Mouse (Mus musculus): ENCODE measurements at regions not wholly inside any gene's neighbourhood (a gene's known extent, or its start where the extent isn't known, plus 50 kb on each side); places are given as distances from the start of the nearest gene placed in this dataset.

DNA sequence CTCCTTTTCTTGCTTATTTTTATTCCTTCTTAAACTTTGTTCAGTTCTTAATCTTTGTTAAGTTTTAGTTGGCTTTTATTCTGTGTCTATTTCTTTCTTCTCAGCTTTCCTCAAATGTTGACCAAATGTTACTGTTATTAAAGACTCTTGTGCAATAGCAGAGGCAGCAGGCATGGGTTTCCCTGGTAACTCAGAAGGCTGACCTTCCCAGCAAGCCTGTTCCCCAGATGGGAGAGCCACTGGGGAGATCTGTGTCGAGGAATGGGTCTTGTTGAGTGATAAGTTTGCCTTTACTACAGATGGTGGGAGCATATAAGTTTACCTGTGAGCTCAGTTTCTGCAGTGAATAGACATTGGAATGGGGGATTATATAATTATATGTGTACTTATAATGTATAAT, 237.2 kb downstream of the Plpp3 start:
- no peak for DNase-seq (ENCODE audit: low spot score)

DNA sequence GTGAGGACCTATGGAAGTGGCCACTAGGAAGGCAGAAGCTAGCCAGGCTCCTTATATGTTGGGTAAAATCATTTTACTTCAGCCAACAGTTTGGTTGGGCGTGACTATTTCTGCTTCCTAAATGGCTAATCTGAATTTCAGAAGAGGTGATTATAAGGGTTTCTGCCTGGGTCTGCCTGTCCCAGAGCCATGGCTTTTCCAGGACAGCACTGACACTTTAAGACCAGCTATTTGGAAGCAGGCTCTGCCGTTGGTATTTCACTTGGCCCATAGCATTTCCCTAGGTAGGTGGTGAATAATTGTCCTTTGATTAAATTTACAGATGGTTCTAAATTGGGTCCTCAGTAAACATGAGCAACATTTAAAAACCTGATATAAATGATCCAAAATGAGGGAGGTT, 240.3 kb downstream of the Plpp3 start:
- DNase-seq (ENCODE audit: low spot score), result no peak

DNA sequence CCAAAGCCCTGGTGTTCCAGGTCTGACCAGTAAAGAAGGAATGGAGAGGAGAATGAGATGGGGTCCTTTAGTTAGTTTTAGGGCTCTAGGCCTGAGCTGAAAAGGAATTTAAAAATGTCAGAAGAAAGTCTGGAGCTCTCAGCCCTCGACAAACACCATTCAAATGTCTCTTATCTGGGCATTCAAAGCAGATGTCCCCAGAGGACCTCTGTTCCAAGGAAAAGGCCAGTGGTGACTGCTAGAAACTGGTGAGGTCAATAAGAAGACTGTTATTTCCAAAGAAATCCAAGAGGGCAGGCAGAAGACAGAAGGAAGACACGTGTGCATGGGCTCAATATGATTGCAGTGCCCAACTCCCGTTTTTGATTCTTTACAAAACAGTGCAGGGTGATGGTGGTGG, 244.9 kb downstream of the Plpp3 start:
- DNase-seq (ENCODE audit: low spot score), result no peak

DNA sequence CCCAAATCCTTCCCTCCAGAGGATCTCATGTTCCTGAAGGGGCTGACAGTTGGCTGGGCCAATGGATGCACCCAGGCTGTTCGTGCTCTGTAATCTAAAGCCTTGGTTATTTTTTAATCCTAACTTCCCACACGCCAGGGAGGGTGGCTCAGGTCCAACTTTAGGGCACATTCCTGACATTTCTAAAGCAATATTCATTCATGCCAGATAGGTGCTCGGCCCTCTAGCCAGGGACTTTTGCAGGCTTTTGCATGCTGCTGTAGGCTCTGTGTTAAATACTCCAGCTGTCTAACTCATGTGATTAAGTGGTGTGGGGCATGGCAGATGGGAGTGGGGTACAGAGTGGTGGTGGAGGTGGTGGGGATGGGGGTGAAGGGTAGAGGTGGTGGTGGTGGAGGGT, 246.0 kb downstream of the Plpp3 start:
- no peak for DNase-seq (ENCODE audit: low spot score)

DNA sequence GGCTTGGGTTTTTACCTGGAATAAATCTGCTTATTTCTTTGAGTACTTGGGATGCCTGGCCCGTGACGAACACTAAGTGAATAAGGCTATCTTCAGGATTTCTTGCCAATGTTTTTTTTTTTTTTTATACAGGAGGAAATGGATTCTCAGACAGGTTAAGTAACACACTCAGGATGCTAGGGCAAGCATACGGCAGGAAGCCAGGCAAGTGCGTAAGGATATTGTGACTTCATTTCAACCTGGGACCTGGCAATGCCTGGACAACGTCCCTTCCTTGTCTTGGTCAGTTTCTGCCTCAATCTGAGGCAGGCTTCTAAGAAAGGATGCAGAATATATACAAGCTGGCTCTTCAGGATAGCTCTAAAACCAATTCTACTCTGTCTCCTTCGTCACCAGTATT, 246.5 kb downstream of the Plpp3 start:
- DNase-seq (ENCODE audit: low spot score), result no peak

DNA sequence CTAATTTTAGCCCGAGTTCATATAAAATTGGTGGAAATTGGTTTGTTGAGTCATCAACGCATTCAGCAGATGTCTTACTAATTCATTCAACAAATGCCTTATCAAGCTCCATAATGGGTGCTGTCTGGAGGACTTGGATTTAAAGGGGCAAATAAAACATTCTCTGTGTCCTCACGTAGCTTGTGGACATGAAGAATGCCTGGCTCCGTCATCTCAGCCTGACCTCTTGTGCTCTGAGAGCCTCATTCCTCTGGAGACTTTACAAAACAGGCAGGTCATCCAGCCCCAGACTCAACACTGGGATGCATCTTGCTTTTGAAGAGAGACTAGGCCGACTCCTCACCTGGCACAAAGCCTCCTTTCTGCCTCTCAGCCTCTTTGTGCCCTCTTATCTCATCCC, 248.6 kb downstream of the Plpp3 start:
- DNase-seq (ENCODE audit: low spot score), result no peak

DNA sequence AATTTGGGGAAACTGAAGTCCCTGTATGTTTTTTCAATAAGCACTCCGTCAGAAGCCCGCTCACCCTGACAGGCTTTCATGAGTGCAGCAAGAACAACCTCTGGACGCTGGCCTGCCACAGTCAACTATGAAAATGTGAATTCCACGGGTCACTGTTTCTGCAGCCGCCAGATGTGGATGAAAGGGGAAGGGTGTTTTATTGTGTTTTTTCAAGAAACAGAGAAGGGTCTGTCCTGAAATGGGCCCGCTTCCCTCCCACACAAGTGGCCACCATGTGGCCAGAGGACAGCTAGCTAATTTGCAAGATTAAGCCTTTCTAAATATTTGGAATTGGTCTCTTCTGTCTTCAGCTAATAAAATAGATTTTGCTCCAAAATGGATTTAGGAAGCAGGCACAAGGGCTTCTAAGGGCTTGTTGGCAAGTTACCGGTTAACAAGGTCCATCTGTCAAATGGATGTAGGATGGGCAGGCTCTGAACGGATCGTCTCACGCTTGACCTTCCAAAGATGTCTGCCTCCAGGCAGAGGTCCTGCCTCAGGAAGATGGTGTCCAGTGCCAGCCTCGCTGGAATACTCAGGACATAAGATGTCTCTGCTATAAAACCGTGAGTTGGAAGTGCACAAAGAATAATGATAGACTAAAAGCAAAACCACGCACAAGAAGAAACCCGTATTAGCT, 249.8 kb downstream of the Plpp3 start:
- DNase-seq (ENCODE audit: low spot score), result peak; percentile 74

DNA sequence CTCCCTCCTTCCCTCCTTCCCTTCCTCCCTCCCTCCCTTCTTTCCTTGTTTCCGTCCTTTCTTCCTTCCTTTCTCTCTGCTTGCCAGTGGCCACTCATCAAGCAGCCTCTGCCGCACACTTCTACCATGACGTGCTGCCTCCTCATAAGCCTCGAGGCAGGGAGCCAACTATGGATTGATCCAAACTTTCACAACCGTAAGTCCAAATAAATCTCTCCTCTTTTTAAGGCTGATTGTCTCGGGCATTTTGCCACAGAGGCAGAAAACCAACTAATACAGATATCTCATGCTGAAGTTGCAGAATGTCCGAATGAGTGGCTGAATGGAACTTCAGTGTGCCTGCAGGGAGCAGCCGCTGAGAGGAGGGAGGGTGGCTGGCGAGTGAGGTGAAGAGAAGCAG, 251.7 kb downstream of the Plpp3 start:
- DNase-seq (ENCODE audit: low spot score), result no peak

DNA sequence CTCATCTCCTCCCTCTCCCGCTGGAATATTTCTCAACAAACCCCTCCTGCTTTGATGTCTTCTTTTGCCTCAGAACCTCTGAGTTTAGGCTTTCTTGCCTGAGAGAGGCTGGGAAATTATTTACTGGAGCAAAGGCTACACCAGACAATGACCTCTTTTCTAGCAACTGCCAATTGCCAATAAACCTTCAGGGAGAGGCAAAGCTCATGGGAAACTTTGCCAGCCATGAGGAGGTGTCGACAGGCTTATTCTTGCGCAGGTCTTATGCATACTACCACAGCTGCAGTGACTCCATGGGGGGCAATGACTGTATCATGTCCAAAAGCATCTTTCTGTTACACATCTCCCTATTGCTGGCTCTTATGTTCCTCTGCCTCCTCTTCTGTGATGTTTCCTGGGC, 260.0 kb downstream of the Plpp3 start:
- no peak for DNase-seq (ENCODE audit: low spot score)

DNA sequence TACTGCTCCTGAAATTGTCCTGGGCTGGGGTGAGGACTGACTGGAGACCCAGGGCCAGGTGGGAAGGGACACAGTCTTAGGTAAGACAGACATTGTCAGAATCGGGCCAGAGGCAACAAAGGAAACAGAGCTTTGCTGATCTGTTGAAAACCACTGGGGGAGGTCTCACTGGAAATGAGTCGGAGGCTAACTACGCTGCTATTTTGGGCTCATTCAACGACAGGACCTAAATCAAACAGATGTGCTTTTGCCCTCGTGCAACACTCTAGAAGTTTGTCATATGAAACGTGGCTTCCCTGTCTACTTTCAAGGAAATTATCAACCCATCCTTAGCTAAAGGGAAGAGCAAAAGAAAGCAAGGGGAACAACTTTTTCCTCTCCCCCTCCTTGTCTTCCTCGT, 265.3 kb downstream of the Plpp3 start:
- DNase-seq (ENCODE audit: low spot score), result no peak

DNA sequence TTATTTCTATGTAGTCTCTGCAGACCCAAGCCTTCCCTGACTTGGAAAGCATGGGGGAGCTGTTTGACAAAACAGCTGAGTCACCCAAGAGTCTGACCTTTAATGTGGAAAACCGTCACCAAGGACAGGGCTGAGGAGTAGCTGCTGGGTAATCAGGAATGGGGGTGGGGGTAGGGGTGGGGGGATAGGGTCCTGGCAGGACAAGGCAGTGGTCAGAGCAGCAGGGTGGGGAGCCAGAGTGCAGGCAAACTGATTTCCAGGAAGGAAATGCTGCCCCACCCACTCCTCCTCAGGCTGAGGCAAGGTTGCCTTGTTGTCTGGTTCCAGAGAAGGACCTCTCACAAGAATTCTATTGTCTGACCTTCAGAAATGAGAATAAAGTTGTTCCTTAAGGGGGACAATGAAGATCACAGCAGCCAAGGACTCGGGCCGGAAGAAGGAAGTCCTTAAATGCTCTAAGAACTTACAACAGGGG, 266.6 kb downstream of the Plpp3 start:
- DNase-seq (ENCODE audit: low spot score), result no peak

DNA sequence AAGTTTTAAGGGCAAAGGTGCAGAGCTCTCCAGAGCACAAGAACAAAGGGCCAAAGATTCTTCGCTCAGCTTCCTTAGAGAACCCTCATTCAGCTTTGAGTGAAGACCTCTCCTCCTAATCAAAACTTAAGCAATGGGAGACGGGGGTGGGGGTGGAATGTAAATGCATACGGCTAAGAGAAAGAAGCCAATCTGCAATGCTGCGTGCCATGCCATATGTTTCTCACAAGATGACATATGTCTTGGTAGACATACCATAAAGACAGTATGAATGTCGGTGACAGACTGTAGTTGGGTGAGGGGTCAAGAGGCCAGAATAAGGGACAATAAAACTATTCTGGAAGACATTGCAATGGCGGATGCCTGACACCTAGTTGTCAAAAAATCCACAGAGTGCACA, 267.9 kb downstream of the Plpp3 start:
- DNase-seq (ENCODE audit: low spot score), result no peak

DNA sequence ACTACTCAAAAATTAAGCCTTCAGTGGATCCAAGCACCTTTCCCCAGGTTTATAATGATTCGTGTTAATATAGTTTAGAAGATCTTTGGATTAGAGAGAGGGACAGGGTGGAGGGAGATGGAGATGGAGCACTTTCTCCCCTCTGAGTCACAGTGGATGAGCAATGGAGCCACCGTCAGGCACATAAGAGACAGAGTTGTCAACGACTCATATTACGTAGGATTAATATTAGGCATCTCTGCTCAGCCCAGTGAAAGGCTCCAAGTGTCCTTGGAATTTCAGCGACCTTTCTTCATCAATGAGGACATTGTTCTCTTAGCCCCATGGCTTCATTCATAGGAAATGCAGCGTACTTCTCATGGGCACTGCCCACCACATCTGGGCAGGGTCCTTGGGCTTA, 270.4 kb downstream of the Plpp3 start:
- no peak for DNase-seq (ENCODE audit: low spot score)

DNA sequence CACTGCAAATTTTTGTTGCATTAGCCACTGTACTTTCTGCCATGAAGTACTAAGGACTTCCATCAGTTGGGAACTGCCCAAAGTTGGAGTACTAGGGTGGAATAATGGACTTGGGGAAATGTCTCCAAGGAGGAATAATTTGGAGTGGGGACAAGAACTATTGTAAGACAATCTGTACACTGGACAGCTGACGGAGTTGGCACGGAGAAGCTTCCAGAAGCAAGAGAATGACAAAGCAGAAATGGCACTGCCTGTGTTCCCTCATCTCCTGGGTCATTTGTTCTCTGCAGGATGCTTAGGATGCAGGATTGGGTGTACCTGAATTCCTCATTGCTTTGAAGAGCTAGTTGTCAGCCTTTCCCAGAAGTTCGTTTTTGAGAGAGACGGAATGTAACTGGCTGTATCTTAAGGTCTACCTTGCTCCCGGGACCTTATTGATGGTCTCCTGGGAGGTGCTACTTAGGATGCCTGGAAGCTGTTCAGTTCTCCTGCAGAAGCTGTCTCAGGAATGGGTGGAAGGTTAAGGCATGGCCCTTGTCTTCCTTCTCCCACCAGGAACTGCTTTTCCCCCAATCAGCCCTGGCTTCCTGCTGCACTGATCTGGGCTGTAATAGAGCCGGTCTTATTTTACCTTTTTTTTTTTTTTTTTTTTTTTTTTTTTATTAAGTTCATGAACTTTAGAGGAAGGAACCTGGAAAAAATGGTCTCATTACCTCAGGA, 272.4 kb downstream of the Plpp3 start:
- DNase-seq (ENCODE audit: low spot score), result no peak

DNA sequence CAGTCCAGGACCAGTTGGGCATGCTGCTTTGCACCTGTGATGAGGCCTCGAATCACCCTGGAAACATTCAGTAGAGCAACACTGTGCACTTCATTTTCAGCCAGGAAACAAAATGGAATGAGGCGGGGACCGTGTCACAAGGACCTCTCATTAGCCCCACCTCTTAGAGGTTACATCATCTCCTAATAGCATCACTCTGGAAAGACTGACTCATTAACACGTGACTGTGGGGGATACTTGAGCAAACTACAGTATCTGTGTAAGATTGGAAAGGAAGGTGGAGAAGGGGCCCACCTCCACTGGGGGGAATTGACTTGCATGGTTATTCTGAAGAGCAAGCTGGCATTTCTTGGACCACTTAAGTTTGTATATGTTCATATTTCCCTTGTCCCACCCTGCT, 275.3 kb downstream of the Plpp3 start:
- no peak for DNase-seq (ENCODE audit: low spot score)

DNA sequence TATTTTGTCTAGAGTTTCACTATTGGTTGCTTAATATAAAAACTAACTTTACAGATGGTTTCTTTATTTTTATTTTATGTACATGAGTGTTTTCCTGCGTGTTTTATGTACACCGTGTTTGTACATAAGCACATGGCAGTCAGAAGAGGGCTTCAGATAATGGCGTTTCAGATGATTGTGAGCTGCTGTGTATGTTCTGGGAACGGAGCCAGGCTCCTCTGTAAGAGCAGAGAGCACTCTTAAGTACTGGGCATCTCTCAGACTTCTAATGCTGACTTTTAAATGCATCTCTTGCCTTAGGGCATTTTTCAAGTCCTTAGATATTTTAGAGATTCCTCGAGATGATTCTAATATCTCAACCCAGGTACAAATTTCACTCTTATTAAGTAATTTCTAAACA, 280.0 kb downstream of the Plpp3 start:
- no peak for DNase-seq (ENCODE audit: low spot score)

DNA sequence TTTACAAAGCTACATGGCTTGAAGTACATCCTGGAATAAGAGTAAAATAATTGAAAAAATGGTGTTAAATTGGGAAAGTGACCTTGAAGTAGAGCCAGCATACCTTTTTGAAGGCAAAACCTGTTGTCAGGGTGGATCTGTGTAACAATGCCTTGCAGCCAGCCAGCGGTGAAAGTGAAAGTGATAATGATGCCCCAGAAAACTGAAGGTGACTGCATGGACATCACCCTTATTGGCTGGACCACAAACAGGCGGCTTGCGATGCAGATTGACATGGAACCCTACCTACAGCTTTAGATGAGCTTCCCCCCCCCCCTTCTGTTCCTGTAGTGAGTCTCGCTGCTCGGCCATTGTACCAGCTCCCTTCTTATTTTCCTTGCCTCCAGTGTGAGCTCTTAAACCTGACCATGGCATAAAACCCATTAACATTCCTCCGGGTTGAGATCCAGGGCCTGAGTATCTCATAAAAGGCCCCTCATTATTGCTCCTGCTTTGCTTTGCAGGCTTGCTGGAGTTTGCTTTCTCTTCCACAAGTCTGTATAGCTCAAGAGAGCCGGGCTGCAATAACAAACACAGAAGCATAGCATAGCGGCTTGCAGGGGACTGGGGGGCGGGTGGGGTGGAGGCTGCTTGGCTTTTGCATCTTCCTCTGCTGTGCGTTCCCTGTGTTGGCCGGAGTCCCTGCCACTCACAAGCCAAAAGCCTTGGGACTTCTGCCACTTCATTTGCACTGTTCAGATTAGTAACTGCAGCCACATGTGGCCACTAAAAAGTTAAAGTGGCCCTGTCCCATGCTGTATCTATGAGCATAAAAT, 292.1 kb downstream of the Plpp3 start:
- peak; percentile 17 for DNase-seq (ENCODE audit: low spot score)

DNA sequence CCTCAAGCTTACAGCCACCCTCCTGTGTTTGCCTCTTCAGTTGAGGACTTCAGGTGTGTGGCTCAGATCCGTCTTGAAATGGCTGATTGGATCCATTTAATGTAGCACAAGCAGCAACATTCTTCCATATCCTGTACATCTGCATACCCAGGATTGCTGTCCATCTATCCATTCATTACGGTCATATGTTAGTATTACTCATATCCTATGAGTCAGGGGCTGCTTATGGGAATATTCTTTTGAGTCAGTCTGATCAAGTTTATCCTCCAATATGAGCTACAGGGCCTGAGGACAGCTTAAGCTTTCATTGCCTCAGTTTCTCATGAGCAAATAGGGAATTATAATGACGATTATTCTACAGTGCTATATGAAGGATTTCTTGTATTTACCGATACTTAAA, 293.7 kb downstream of the Plpp3 start:
- no peak for DNase-seq (ENCODE audit: low spot score)

DNA sequence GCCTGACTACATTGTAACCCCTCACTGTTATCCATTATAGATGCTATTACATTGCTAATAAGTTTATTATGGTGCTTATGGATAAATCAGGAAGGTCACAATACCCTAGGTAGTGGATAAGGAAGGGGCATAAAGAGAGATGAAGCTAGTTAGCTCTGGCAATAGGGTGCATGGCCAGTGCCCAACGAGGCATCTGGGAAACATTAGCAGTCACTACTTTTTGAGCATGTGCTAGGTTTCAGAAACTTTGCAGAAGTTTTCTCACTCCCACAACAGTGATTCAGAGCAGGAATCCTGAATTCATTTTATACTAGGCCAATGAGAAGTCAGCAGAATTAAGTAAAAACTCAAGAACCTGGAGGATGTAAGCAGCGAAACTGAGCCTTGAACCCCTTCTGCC, 294.7 kb downstream of the Plpp3 start:
- DNase-seq (ENCODE audit: low spot score), result no peak

DNA sequence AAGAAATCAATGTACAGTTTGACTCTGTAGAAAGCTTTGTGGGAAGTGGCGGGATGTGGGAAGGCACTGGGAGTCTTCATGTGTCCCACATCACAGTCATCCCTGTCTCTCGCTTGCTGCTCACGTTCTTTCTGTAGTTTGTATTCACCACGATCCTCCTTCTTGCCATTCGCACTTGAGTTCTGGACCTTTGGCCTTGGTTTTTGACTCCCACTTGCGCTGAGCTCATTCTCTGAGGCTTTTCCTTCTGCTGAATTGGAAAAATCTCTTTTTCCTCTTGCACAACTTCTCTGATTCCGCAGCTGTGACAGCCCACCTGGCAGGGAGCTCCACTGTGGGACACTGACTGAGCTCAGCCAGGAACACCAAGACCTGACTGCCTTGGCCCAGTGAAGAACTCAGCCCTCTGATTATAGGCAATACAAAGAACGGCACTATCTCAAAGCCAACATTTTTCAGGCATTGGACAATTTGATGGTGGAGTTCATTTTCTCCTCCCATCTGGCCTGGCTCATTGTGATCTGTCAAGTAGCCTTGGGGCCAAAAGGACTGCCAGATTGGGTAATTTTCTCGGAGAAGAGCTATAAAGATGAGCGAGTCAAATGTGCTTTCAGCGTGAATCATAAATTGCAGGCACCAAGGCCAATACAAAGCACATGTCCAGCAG, 299.9 kb downstream of the Plpp3 start:
- no peak for DNase-seq (ENCODE audit: low spot score)

DNA sequence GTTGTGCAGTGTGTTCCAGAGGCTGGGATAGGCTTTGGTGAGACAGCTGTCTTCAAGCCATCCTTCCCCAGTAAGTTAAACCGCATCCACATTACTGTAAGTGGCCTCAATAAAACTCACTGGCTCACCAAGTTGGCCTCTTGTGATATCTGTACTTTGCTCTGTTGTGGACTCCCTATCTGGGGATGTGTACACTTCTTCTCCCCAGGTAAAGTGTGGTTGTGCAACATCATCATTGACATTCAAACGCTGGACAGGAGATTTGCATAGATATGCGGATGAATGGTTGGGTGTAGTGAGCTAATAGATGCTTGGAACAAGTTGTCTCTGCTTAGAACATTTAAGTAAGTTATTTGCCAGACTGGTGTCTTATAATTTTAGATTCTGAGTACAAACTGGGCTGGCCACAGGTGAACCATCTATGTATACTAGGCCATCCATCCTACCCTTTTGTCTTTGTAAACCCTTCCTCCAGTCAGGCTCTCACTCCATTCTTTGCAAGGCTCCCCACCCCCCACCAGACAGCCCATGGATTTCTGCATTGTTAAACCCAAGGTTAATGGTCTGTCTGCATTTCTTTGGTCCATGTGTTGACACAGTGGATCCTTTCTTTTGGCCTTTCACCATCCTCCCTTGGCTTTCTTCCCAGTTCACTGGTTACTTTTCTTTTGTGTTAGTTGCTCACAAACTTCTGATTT, 303.0 kb downstream of the Plpp3 start:
- DNase-seq (ENCODE audit: low spot score), result no peak

DNA sequence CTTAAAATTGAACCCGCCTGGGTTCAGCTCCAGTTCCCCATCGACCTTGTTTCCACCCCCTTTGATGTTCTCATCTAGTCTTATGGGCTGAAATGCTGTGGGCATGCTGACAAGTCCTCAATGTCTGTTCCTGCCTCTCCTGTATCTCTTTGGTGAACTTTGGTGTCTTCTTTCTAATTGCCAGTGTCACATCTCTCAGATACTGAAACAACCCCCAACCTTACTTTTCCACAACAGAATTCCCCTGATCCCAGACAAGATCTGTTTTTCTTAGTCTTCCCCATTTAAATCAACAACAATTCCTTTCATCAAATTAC, 303.5 kb downstream of the Plpp3 start:
- no peak for DNase-seq (ENCODE audit: low spot score)

All from embryo, embryonic 10.5 days (tissue).